Mouse (Mus musculus): ENCODE data around the gene Ugt1a6a.
"Not testable (repeated sequence)": the region's sequence is repeated elsewhere in the genome, so short reads cannot be mapped to it uniquely, and the experiment has no call there.

- not testable (repeated sequence) for TF ChIP-seq ZC3H11A (IDR thresholded peaks at IDR 0.05; ENCODE audit: borderline replicate concordance, low read depth, low read length); HCFC1 (IDR thresholded peaks at IDR 0.05; ENCODE audit: borderline replicate concordance, insufficient read depth, low read length); ZNF384 (IDR thresholded peaks at IDR 0.05; ENCODE audit: low read depth, low read length); MAFK (IDR thresholded peaks at IDR 0.05; ENCODE audit: insufficient read depth, low read depth, low read length)
Observed at GRCm38 (mm10) chr1:88145278-88145677, 10.7 kb downstream of the Ugt1a6a start.

Data from ES-E14 (cell line).